Mouse (Mus musculus) thymus, postnatal 25 days (tissue): ENCODE measurements around the gene Egfl7.
A peak's percentile ranks its signal among the peaks of the same experiment; 100 is the strongest.

Experiments used
- DNase-seq: peaks from one replicate; pipeline ENCODE4 v3.0.0; 2022

The Egfl7 gene

DNA sequence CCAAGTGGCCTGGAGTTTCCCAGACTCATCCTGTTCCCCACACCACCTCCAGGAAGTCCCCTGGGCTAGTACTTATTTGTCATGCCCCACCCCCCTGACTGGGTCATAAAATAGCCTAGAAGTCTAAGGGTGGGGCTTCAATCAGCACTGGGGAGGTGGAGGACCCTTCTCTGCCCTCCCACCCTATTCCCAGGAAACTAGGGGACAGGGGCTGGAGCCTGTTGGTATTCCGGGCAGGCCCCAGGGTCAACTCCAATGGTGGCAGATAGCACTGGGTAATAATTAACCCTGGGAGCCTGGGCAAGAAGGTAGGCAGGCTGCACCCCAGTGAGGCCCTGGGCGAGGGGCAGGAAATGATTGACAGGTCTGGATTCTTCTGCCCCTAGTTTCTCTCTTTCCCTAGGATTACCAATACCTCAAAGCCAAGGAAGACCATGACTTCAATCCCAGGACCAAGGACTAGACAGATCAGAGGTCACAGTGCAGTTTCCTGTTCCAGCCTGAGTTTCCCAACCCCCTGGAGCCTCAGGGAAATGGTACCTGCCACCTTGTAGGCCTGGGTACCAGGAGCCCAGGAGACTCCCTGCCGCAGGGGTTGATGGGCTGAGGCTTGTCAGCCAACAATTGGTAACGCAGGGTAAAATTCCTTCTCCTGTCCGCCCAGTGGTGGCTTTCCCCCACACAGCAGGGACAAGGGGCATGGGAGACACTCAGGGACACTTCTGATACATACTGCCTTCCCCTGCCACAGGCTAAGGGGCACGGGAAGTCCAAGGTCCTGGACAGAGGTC lies 15.3 kb downstream of the Egfl7 start:
- no peak for DNase-seq

DNA sequence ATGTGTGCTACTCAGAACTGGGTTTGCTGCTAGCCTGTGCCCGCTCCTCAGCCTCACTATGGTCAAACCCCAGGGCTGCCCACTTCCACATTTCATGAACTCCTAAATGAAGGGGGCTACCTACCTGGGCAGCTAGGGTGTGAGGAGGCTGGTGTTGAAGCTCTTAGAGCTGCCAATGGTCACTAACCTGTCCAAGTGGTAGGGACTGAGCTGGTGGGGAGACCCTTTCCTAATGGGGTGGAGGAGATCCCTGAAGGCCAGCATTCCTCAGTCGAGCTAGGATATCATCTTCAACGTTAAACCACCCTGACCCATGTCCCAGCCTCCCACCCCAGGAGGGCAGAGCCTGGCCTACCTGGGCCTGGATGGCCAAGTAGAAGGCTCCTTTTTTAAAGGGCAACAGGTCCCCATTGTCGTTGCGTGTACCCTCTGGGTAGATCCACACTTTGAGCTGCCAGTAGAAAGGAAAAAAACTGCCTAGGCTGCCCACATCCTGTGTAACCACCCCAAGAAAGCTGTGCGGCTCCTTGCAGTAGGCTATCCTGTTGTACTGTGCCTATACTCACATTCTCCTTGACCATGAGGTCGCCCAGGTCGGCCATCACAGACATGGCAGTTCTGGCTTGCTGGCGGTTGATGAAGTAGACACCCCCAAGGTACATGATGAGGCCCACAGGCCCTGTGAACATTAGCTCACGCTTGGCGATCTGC lies 16.1 kb downstream of the Egfl7 start:
- peak; percentile 22 for DNase-seq

DNA sequence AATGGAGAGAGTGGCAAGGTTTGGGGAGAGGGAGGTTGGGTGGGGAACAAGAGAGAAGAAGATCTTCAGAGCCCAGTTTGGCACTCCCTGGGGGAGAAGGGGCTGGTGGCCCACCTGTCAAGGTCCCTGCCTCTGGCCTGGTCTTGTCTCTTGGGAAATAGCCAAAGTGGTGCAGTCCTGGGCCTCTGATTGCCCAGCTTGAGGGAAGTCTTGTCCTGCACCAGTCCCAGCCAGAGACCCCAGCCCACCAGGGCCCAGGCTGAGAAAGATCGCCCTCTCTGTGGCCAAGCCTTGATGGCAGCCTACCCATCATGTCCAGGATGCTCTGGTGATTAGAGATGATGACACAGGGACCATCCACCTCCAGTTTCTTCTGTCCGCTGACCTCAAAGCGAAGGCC lies 17.1 kb downstream of the Egfl7 start:
- no peak for DNase-seq

DNA sequence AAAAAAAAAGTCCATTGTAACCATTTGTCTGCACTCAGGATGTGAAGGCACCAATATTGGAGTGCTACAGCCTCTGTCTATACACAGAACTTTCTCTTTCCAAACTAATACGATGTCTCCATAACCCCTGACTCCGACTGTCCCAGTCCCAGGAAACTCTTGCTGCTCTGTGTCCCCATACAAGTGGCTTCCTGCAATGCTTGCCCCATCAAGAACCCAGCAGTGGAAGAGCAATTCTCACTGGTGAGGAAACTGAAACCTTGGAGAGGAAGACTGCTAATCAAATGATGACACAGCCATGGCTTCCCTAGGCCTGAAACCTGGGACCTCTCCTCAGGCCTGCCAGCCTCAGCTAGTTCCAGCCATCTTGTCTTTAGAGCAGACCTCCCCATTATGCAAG lies 18.0 kb downstream of the Egfl7 start:
- no peak for DNase-seq

DNA sequence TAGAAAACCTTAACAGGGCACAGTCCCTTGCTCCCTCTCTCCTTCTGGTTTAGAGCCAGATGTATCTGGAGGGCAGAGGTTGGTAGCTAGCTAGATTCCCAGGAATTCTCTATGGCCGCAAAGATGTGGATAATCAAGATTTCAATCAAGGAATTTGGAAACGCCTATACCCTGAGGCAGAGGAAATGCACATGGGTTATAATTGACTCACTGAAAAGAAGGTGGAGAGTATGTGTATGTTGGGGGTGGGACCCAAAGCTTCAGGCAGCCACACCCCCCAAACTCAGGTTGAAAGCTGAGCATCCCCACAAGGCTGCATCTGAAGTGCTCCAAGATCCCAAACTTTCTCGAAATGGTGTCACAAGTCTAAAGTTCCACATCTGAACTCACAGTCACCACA lies 18.6 kb downstream of the Egfl7 start:
- DNase-seq: no peak

DNA sequence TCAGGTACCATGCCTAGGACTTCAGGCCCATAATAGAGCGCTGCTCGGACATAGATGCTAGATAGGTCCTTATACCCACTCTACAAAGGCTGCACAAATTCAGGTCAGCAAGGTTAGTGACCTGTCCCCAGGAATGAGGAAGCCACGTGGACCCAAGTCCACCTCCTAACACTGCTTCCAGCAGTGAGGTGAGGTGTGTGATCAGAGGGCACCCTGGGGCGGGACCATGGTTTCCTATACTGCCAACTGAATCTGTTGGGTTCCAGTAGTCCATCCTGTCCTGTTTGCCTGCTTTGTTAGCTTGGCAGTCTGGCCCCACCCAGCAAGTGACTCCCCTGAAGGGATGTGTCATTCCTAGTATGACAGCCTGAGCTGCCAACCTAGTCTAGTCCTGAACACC lies 20.2 kb downstream of the Egfl7 start:
- DNase-seq: no peak

DNA sequence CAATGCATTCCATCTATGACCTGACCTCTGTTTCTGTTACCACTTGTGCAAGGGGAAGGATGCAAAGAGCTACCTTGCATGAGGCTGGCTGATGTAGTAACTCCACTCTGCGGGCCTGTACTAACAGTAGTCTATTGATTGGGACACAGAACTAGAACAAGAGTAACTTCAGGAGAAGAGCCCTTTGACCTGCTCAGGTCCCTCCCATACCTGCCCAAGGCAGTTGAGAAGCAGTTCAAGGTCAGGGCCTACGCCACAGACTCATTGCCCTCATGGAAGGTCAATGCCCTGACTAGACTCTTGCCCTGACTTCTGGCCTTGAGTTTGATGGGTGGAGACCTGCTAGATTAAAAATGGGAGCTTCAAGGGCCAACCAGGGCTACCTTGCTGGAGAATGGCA lies 20.9 kb downstream of the Egfl7 start:
- DNase-seq: no peak

DNA sequence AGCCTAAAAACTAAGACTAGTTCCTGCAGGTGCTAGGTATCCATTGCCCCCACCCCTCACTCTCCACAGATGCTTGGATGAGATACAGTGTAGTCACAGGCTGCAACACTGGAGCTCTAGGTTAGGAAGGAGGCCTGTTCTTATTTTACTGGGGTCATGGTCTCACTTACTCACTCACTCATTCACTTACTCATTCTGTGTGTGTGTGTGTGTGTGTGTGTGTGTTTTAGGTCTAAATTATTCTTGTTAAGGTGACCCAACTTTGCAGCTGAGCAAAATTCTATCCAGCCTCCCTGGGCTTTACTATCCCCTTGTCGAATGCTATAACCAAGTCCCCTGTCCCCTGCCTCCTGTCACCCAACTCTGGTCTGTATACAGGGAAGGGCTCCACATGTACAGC lies 21.8 kb downstream of the Egfl7 start:
- no peak for DNase-seq

DNA sequence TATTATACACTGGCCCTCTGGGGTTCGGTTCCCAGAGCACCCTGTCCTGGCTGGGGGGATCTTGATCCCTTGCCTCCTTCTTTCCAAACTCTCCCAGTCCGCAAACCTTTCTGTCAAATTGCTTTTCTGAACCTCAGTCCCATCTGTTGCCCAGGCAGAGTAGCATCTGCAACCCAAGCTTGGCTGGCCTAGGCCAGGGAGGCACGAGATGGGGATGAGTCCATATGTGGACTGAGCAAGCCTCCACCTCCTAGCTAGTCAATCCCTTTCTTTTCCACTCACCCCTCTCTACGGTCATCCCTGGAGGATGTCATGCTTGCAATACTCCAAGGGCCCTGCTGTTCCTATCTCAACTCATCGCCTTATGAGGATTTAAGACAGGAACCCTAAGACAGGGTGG lies 22.8 kb downstream of the Egfl7 start:
- no peak for DNase-seq

DNA sequence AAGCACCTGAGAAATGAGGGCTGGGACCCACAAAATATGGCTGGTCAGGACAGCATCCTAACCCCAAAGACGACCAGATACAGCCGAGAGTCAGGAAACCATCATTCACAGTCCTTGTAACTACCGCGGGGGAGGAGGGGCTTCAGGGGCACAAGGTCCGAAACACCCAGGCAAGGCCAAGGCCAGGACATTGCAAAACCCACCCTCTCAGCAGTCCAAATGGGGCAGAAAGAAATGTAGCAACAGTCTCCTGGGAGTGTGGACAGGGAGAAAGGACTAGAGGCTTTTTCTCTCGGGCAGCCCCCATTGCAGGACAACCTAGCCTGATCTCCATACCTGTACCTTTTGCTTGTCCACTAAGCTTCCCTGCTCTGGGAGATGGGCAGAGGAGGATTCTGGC lies 23.3 kb downstream of the Egfl7 start:
- DNase-seq: no peak

DNA sequence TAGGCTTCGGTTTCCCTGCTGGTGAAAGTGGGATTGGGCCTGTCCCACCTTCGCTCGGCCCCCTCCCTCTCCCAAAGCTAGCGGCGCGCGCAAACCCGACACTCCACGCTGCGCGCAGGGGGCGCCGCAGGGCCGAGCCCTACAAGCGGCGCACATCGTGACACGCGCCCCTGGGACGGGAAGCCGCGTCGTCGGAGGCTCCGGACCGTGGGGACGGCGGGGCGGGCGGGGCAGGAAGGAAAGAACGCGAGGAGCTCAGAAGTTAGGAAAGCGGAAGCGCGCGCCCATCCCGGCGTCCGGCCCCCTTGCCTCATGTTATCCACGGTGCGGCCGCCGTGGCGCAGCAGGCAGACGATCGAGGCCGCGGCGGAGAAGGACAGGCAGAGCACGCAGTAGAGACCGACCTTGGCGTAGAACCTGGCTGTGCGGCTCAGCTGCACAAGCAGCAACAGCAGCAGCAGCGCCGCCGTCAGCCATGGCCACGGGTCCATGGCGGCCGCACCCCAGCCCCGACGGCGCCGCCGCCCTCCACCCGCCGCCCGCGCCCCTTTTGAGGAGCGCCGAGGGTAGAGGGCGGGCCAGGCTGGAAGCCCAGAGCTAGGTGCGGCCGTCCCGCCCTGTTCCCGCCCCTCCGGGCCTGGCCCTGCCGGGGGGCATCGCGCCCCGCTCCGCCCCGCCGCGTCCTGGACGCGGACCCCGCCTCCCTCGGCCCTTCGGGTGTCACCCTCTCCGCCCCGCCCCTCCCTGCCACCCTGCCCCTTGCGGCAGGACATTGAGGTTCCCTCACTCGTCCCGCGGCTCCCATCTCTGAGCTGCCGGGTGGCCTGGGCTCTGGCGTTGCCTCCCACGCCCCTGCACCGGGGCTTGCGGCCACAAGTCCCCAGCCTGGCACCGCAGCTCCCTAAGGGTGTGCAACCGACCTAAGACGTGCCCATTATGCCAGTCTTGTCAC lies 24.2 kb downstream of the Egfl7 start, which contains the start of gene Agpat2:
Gene Agpat2 (minus strand): TSS at position 698 of the 952 bp plus-strand sequence.
- DNase-seq: peak; percentile 84

DNA sequence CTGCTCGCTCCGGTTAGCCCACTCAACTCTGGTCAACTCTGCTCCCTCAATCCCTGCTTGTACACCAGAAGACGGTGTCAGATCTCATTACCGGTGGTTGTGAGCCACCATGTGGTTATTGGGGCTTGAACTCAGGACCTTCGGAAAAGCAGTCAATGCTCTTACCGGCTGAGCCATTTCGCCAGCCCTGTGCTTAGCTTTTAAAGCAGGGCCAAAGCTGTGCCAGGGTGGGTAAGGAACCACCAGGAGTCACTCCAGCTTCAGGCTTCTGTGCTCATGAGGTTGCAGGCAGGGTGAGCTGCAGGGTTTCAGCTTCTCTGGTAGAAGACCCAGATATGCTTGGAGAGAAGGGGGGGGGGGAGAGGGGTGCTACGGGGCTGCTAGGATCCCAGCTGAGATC lies 25.5 kb downstream of the Egfl7 start:
- DNase-seq: no peak

DNA sequence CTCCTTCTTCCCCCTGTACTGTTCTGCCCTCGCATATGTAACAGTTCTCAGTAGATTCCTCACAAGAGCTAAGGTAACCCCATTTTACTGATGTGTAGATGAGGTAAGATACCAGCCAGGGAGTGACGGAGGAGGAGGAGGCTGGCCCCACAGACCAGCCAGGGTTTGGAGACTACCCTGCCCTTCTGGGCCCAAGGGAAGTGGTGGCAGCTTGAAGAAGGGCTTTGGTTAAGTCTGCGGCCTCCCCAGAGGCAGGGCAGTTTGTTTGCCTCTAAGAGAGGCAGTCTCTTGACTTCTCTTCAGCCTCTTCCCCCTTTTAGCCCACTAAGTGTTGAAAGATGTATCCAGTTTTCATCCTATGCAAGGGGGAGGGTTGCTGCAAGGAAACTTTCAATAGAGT lies 26.8 kb downstream of the Egfl7 start:
- DNase-seq: no peak

DNA sequence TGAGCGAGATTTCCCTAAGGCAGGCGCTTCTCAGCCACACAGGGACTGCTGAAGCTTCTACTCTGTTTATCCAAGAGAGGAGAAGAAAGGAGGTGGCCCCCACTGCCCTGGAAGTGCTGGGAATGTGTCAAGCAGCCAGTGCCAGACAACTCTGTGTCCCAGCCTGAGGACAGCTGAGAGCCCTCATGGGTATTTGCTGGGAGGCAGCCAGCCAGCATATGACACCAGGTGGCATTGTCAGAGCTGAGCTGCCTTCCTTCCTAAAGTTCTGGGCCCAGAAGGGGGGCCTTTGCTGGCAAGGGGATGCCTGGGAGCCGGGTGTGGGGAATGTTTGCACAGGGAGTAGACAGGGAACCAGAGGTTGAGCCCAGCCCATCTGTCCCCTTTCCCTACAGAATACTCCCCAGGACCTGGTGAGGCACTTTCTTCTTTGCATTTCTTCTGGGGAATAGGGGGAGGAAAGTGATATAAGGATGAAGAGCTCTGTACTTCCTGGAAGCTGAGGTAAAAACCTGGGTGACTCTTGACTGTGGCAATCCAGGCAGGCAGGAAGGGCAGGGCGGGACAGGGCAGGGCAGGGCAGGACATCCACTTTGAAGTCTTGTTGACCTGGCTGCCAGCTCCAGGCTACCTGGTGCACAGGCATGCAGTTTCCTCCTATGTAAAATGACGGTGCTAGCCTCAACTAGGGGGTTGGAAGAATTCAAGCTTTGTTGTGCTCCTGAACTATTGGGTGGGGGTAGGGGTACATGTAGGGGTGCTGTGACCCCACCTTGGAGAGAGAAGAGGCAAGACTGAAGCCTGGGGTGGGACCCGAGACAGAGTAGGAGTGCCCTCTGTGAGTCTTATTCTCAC lies 27.5 kb downstream of the Egfl7 start:
- no peak for DNase-seq

DNA sequence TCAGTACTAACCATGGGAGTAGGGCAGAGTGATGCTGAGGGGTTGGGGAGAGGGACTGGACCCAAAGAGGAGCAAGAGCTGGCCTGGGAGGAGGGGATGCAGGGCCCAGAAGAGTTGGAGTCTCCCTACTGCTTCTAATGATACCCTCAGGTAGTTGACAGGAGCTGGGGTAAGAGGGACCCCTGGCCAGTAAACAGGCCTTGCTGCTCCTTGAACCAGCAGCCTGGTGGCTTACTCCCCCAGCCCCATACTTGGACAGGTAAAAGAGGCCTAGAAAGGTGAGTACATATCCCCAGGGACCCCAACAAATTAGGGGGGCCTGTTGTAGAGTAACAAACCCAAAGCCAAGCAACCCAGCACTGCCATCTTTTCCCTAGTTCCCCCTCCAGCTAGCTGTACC lies 29.0 kb downstream of the Egfl7 start:
- no peak for DNase-seq

DNA sequence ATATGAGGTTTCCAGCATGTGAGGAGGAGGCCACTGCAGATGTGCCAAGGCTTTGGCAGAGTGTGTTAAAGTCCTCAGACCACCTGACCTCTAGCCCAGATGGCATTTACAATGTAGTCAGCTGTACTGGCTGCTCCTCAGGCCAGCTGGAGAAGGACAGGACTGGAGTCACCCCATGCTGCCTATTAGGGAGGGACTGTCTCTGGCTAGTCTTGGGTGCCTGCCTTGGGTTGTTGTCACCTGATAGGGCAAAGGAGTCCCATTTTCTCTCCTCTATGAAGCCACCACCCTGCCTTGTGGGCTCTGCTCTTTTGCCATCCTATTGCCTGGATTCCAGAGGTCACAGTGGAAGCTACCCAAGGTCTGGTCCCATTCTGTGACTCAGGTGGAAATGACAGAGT lies 29.4 kb downstream of the Egfl7 start:
- no peak for DNase-seq

DNA sequence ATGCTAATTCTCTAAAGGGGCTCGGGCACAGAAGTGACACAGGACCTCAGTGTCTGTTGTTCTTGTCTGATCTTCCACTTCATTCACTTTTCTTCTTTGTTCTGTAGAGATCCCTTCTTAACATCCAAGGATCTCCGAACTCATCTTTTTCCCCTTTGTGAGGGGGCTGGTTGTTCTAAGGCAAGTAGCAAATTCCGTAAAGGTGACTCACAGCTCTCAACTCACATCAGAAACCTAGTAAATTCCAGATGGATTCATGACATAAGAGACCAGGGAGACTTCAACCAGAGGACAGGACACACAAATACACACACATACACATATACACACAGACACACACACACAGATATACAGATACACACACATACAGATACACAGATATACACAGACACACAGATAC lies 30.7 kb downstream of the Egfl7 start:
- no peak for DNase-seq

DNA sequence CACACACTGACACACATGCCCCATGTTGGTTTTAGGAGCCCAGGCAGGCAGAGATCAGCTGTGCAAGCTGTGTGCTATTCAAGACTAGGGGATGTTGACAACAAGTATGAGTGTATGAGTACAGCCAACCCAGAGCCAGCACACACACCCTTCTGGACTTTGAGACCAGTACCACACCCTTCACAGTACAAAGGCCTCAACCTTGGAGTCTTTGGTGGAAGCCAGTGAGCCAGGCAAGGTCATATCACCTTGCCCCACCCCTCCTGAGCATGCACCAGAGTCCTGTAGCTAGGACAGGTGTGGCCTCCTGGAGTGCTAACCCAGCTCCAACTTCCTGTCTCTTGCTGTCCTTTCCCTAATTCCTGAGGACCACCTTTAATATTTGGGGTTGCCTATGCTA lies 31.2 kb downstream of the Egfl7 start:
- DNase-seq: no peak

DNA sequence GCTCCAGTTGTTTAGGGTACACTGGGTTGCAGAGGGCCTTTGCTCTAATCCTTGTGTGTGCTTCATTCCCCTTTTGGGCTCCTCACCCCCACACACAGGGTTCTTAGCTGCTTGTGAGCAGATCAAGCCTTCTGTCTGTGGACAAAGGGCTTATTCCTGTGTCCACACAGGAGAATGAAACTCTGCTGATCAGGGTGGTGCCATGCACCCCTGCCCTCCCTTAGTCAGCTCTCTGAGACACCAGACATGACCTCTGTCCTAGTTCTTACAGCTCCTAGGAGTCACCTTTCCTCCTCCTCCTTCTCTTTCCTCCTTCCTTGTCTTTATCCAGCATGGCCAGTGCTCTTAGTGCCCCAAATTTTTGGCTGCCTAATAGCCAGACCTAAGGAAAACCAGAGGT lies 32.1 kb downstream of the Egfl7 start:
- no peak for DNase-seq

DNA sequence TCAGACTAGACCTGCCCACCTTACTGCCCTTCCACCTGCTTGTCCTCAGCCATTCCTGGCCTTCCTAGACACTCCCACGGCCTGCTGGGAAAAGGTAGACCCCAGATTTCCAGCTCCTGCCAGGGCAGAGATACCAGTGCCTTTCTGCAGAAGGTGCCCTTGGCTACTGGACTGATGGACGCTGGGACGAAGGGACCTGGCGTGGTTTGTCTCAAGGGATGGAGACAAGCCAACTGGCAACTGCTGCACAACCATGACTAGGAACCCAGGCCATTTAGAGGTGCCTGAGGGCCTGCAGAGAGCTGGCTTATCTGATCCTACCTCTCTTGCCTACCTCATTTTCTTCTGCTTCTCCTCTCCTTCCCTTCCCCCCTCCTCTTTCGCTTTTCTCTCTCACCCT lies 35.1 kb downstream of the Egfl7 start:
- no peak for DNase-seq

DNA sequence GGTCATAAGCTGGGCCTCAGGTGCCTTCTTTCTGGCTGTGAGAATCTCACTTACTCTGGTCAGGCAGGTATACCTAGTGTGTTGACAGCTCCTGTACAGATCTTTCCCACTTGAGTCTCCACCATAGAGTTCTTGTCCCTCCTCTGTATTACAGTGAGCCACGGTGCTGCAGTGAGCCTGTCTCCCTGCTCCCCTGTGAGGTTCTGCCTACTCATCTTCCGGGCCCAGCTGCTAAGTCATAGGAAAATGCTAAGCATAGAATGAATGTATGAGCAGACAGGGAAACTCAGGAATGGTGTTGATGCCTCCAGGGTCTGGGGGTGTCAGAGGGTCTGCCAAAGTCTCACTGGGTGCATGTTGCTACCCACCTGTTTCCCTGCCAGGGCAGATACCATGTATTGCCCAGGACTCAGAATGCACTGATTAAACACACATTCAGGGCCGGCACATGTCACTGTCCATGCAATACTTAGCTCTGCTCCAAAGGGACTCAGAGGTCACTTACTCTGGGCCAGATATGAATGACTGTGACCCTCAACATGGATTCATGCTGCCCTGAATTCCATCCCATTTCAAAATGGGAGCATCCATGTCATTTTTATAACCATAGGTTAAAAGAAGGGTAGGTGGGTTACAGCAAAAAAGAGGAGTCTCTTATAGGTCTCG lies 35.8 kb downstream of the Egfl7 start:
- no peak for DNase-seq

DNA sequence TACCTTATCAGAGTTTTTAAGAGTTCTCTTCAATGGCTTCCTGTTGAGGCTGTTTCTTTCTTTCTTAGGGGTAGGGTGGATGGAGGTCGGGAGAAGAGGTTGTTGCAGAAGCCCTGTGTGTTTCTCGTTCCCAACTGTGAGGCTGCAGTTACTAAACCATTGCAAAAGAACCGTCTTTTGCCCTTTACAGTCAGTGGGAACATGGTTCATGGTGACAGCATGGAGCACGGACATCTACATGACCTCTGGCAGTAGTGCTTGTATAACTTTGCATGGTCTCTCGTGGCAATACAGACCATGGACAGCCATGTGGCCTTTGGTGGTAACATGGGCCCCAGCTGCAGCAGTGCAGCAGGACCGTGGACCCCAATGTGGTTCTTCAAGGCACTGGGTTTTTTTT lies 37.5 kb downstream of the Egfl7 start:
- DNase-seq: no peak
